Comparison of ENCODE assay signal across 19 mouse cellular contexts in the genomic region with DNA sequence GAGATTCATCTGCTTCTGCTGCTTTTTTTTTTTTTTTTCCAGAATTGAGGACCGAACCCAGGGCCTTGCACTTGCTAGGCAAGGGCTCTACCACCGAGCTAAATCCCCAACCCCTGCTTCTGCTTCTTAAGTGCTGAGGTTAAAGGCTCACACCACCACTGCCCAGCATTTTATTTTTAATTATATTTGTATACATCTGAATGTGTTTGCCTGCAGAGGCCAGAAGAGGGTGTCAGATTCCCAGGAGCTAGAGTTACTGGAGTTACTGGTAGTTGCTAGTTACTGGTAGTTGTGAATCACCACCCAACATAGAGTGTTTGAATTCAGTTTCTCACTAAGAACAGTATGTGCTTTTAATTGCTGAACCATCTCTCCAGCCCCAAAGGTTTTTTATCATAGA. TPM values are rescaled to one million over a fixed set of nuclear protein-coding genes. Genes with fewer than 3 reads are reported as not detected.
A peak's percentile ranks its signal among the peaks of the same experiment; 100 is the strongest.
DNase-seq lines count a peak whose midpoint lies in the region; ATAC-seq and TF ChIP-seq lines count a peak whose summit lies in the region.
"Had no signal": no experiment of that assay in that cellular context is flagged by ENCODE, and none has a peak within 500 bp of the region (broad histone marks: within the 10 kb centered on the region; RNA-seq: fewer than 3 reads in every experiment).

No protein-coding gene starts in this region.

- WGBS in intestine, postnatal 0 days, result 85% methylated on average over 2 of the region's 2 CpGs
- 86% methylated on average over 2 of the region's 2 CpGs for WGBS in intestine, embryonic 16.5 days

- H3K4me1 ChIP-seq in intestine, postnatal 0 days (replicated peaks; ENCODE audit: control insufficient read depth, insufficient read depth, low read length), result no peaks in the 10 kb centered on the region
- no peaks in the 10 kb centered on the region for H3K4me1 ChIP-seq in intestine, embryonic 16.5 days (ENCODE audit: control insufficient read depth, insufficient read depth, low read length)
- H3K4me1 ChIP-seq: embryonic facial prominence, embryonic 12.5 days; forebrain, embryonic 15.5 days; heart, embryonic 13.5 days; hindbrain, embryonic 15.5 days had no signal

- no peak overlapping the region for H3K4me2 ChIP-seq in intestine, postnatal 0 days (replicated peaks; ENCODE audit: low read depth)
- no peak overlapping the region for H3K4me2 ChIP-seq in intestine, embryonic 16.5 days (ENCODE audit: low read depth, low read length)
- H3K4me2 ChIP-seq: embryonic facial prominence, embryonic 12.5 days; forebrain, embryonic 15.5 days; heart, embryonic 13.5 days; hindbrain, embryonic 15.5 days had no signal

- ATAC-seq in intestine, postnatal 0 days, result no peak
- no peak for ATAC-seq in intestine, embryonic 16.5 days
- ATAC-seq: forebrain, embryonic 15.5 days had no signal

- H3K27ac ChIP-seq in intestine, postnatal 0 days (ENCODE audit: low read depth, low read length), result no peak overlapping the region
- no peak overlapping the region for H3K27ac ChIP-seq in intestine, embryonic 16.5 days (ENCODE audit: low read length)
- H3K27ac ChIP-seq: embryonic facial prominence, embryonic 12.5 days; forebrain, embryonic 15.5 days; heart, embryonic 13.5 days; hindbrain, embryonic 15.5 days had no signal

- H3K4me3 ChIP-seq in intestine, postnatal 0 days (ENCODE audit: low read depth, low read length), result no peak overlapping the region
- H3K4me3 ChIP-seq in intestine, embryonic 16.5 days (ENCODE audit: low read length), result no peak overlapping the region
- H3K4me3 ChIP-seq: embryonic facial prominence, embryonic 12.5 days; forebrain, embryonic 15.5 days; heart, embryonic 13.5 days; hindbrain, embryonic 15.5 days had no signal

- no peaks in the 10 kb centered on the region for H3K36me3 ChIP-seq in intestine, postnatal 0 days (ENCODE audit: control insufficient read depth, insufficient read depth)
- no peaks in the 10 kb centered on the region; the same call in 1 of the 2 replicates for H3K36me3 ChIP-seq in intestine, embryonic 16.5 days (ENCODE audit: control insufficient read depth, insufficient read depth, low read length)
- H3K36me3 ChIP-seq: embryonic facial prominence, embryonic 12.5 days; forebrain, embryonic 15.5 days; hindbrain, embryonic 15.5 days had no signal

- TF ChIP-seq CTCF in intestine, postnatal 0 days (IDR thresholded peaks at IDR 0.05; ENCODE audit: low read depth), result peak; percentile 34

- H3K9me3 ChIP-seq in intestine, postnatal 0 days (ENCODE audit: control insufficient read depth), result no peaks in the 10 kb centered on the region
- H3K9me3 ChIP-seq in intestine, embryonic 16.5 days (ENCODE audit: control insufficient read depth, low read length), result 0 out of 2 replicates have a peak, but pooled peaks cover 4% of the 10 kb centered on the region
- H3K9me3 ChIP-seq: forebrain, embryonic 15.5 days had no signal

- H3K27me3 ChIP-seq in intestine, postnatal 0 days (replicated peaks; ENCODE audit: control insufficient read depth, insufficient read depth, low read length), result no peaks in the 10 kb centered on the region
- no peaks in the 10 kb centered on the region for H3K27me3 ChIP-seq in intestine, embryonic 16.5 days (replicated peaks; ENCODE audit: control insufficient read depth, insufficient read depth, low read length)
- H3K27me3 ChIP-seq: embryonic facial prominence, embryonic 12.5 days; forebrain, embryonic 15.5 days; heart, embryonic 13.5 days; hindbrain, embryonic 15.5 days had no signal

- H3K9ac ChIP-seq in intestine, postnatal 0 days (ENCODE audit: low read depth, low read length), result no peak overlapping the region
- H3K9ac ChIP-seq in intestine, embryonic 16.5 days (ENCODE audit: low read depth, low read length), result no peak overlapping the region
- H3K9ac ChIP-seq: embryonic facial prominence, embryonic 12.5 days; forebrain, embryonic 15.5 days; heart, embryonic 13.5 days; hindbrain, embryonic 15.5 days had no signal

- DNase-seq in gastrocnemius, adult 18-20 months (ENCODE audit: low spot score), result peak; percentile 33
- no peak for DNase-seq in gastrocnemius, postnatal 4 days (ENCODE audit: low spot score in 2 of 2)
- peak; percentile 23 for DNase-seq in lung, postnatal 36 days
- no peak for DNase-seq in lung, postnatal 25 days (ENCODE audit: low spot score)
- DNase-seq in NIH3T3 (ENCODE audit: low read depth), result peak; percentile 41
- no peak for DNase-seq in urinary bladder, adult 18-20 months (ENCODE audit: low spot score in 2 of 2)
- DNase-seq: adrenal gland, postnatal 14 days; cerebellum, adult 11-12 months; cerebellum, adult 9-10 months; cerebellum, postnatal 25 days; gastrocnemius, postnatal 25 days; heart, adult 18-20 months; heart, postnatal 36 days had no signal

RNA-seq across cellular contexts. Expression of a gene that starts 13.8 kb away (rescaled TPM):
- total RNA-seq in gastrocnemius, adult 18-20 months (2021), result 10 to 100 TPM; 37.6 to 46.7 TPM
- total RNA-seq in gastrocnemius, postnatal 4 days (2021), result 10 to 100 TPM; 54.3 to 56.2 TPM
- 63.1 and 64.3 TPM in 2 replicates for polyA plus RNA-seq in intestine, postnatal 0 days (2015; fragmentation: Nextera tagmentation; extraction: Ambion mirVana)
- polyA plus RNA-seq in intestine, embryonic 16.5 days (2015; fragmentation: Nextera tagmentation; extraction: Ambion mirVana), result 87.5 and 88.7 TPM in 2 replicates

RNA-seq across cellular contexts. Expression of a gene that starts 20.8 kb away (rescaled TPM):
- 1 to 10 TPM; 2.5 to 2.9 TPM for total RNA-seq in gastrocnemius, adult 18-20 months (2021)
- 10 to 100 TPM; 14.0 to 15.1 TPM for total RNA-seq in gastrocnemius, postnatal 4 days (2021)
- 10.2 and 11.6 TPM in 2 replicates for polyA plus RNA-seq in intestine, postnatal 0 days (2015; fragmentation: Nextera tagmentation; extraction: Ambion mirVana)
- polyA plus RNA-seq in intestine, embryonic 16.5 days (2015; fragmentation: Nextera tagmentation; extraction: Ambion mirVana), result 35.3 and 45.9 TPM in 2 replicates

RNA-seq across cellular contexts. Expression of a gene that starts 50.1 kb away (rescaled TPM):
- 10 to 100 TPM; 73.7 to 74.7 TPM for total RNA-seq in gastrocnemius, adult 18-20 months (2021)
- total RNA-seq in gastrocnemius, postnatal 4 days (2021), result 100 to 1,000 TPM; 107 to 114 TPM
- 68.0 and 75.2 TPM in 2 replicates for polyA plus RNA-seq in intestine, postnatal 0 days (2015; fragmentation: Nextera tagmentation; extraction: Ambion mirVana)
- polyA plus RNA-seq in intestine, embryonic 16.5 days (2015; fragmentation: Nextera tagmentation; extraction: Ambion mirVana), result 97.2 and 100 TPM in 2 replicates

Comparison
In these comparisons a context has a peak if more than half of its experiments do, and no peak if none do; other contexts are left out.
1. DNase-seq: peak in gastrocnemius, adult 18-20 months (single experiment), lung, postnatal 36 days (single experiment) and NIH3T3 (single experiment); none in gastrocnemius, postnatal 4 days (0 of 2), lung, postnatal 25 days (single experiment) and urinary bladder, adult 18-20 months (0 of 2).